Mouse (Mus musculus): ENCODE results near the gene Gfap.

- TF ChIP-seq POLR2A (IDR thresholded peaks at IDR 0.05; ENCODE audit: borderline replicate concordance, control insufficient read depth, low read depth, low read length) (peak; percentile 59), CTCF (IDR thresholded peaks at IDR 0.05; ENCODE audit: control insufficient read depth, insufficient read depth, low read length) (no peak)
Observed at GRCm38 (mm10) chr11:102895779-102896178, 4.9 kb downstream of the Gfap start.
